Mouse (Mus musculus): Measurements from ENCODE around the gene Olfr98. TPM values are rescaled to one million over a fixed set of nuclear protein-coding genes. Genes with fewer than 3 reads are reported as not detected.
"Not testable (repeated sequence)": the region's sequence is repeated elsewhere in the genome, so short reads cannot be mapped to it uniquely, and the experiment has no call there.

Olfr98 gene
- polyA plus RNA-seq, 1 experiment, result not detected

- 65% methylated on average over 3 of the region's 3 CpGs for WGBS
- TF ChIP-seq CTCF (IDR thresholded peaks at IDR 0.05; ENCODE audit: borderline replicate concordance, control insufficient read depth, extremely low read depth, insufficient read depth, low read length, poor library complexity), result no peak
- no peak for TF ChIP-seq POLR2A (IDR thresholded peaks at IDR 0.05; ENCODE audit: control insufficient read depth, extremely low read depth, insufficient read depth, low read length, poor library complexity)
- no peak for DNase-seq
Observed at GRCm38 (mm10) chr17:37242198-37242597, 21.4 kb downstream of the Olfr98 start.

GRCm38 (mm10) chr17:37237230-37237629 lies 26.3 kb downstream of the Olfr98 start, which contains the start of gene Olfr97:
Gene Olfr97, minus strand, starts transcription at chr17:37237330.
- H3K27ac ChIP-seq (ENCODE audit: control insufficient read depth, insufficient read depth, low read length); H3K4me3 ChIP-seq (ENCODE audit: control insufficient read depth, insufficient read depth, low read length); DNase-seq; H3K36me3 ChIP-seq (ENCODE audit: control insufficient read depth, insufficient read depth, low read length); H3K4me1 ChIP-seq (replicated peaks; ENCODE audit: control insufficient read depth, insufficient read depth, low read length); H3K27me3 ChIP-seq (ENCODE audit: control insufficient read depth, insufficient read depth, low read length): not testable (repeated sequence)
- WGBS, result 94% methylated on average over 2 of the region's 2 CpGs

More at GRCm38 (mm10) chr17:37242198-37242597, 21.4 kb downstream of the Olfr98 start:
- Histone ChIP-seq H3K27ac (ENCODE audit: control insufficient read depth, insufficient read depth, low read length) (no peak overlapping the region), H3K4me3 (ENCODE audit: control insufficient read depth, insufficient read depth, low read length) (no peak overlapping the region), H3K4me1 (replicated peaks; ENCODE audit: control insufficient read depth, insufficient read depth, low read length) (no peaks in the 10 kb centered on the region), H3K36me3 (ENCODE audit: control insufficient read depth, insufficient read depth, low read length) (no peaks in the 10 kb centered on the region), H3K27me3 (ENCODE audit: control insufficient read depth, insufficient read depth, low read length) (no peaks in the 10 kb centered on the region)

DNA sequence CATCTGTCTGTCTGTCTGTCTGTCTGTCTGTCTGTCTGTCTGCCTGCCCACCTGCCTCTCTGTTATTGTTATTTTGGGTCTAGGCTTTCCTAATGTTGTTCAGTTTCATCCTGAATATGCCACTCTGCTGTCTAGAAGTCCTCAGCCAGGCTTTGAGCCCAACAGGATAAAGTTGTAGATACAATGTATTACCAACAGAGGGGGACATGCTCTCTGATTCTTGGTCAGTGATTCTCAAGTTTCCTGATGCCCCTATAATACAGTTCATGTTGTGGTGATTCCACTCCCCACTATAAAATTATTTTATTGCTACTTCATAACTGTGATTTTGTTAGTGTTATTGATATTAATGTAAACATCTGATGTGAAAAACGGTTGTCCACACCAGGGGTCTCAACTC lies 41.7 kb downstream of the Olfr98 start:
- WGBS, result 31% methylated on average over 1 of the region's 1 CpGs
- no peak for TF ChIP-seq CTCF (IDR thresholded peaks at IDR 0.05; ENCODE audit: borderline replicate concordance, control insufficient read depth, extremely low read depth, insufficient read depth, low read length, poor library complexity)
- TF ChIP-seq POLR2A (IDR thresholded peaks at IDR 0.05; ENCODE audit: control insufficient read depth, extremely low read depth, insufficient read depth, low read length, poor library complexity), result no peak
- no peak overlapping the region for H3K27ac ChIP-seq (ENCODE audit: control insufficient read depth, insufficient read depth, low read length)
- H3K36me3 ChIP-seq (ENCODE audit: control insufficient read depth, insufficient read depth, low read length), result no peaks in the 10 kb centered on the region
- no peak for DNase-seq
- H3K27me3 ChIP-seq (ENCODE audit: control insufficient read depth, insufficient read depth, low read length), result no peaks in the 10 kb centered on the region
- H3K4me1 ChIP-seq (replicated peaks; ENCODE audit: control insufficient read depth, insufficient read depth, low read length), result no peaks in the 10 kb centered on the region
- no peak overlapping the region for H3K4me3 ChIP-seq (ENCODE audit: control insufficient read depth, insufficient read depth, low read length)

DNA sequence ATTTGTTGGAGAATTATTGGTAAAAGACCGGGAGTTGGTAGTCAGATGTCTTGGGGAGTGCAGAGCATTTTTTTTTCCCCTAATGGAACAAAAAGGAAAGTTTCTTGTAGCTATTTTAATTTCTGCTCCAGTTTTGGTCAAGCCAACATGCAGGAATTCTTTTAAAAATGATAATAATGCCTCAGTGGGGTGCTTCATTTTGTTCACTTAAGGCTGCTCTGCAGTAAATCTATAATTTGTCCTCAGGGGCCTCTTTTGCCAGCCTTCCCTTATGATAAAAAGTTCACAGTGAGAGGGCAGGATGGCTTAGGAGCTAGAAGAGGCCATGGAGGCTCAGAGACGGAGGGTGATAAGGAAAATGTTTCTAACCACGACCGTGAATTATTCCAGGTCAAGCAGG lies 43.7 kb downstream of the Olfr98 start, which contains the start of gene Olfr96:
Olfr96 (plus strand) TSS at position 301 of the 400 bp plus-strand sequence.
- H3K27me3 ChIP-seq (ENCODE audit: control insufficient read depth, insufficient read depth, low read length), result no peaks in the 10 kb centered on the region
- H3K36me3 ChIP-seq (ENCODE audit: control insufficient read depth, insufficient read depth, low read length), result no peaks in the 10 kb centered on the region
- no peak for DNase-seq
- no peak within 1 kb of the TSS for H3K27ac ChIP-seq (ENCODE audit: control insufficient read depth, insufficient read depth, low read length)
- H3K4me3 ChIP-seq (ENCODE audit: control insufficient read depth, insufficient read depth, low read length), result no peak within 1 kb of the TSS
- 64% methylated on average over 4 of the region's 4 CpGs for WGBS
- H3K4me1 ChIP-seq (replicated peaks; ENCODE audit: control insufficient read depth, insufficient read depth, low read length), result no peaks in the 10 kb centered on the region
- TF ChIP-seq POLR2A (IDR thresholded peaks at IDR 0.05; ENCODE audit: control insufficient read depth, extremely low read depth, insufficient read depth, low read length, poor library complexity), result no peak
- TF ChIP-seq CTCF (IDR thresholded peaks at IDR 0.05; ENCODE audit: borderline replicate concordance, control insufficient read depth, extremely low read depth, insufficient read depth, low read length, poor library complexity), result no peak

DNA sequence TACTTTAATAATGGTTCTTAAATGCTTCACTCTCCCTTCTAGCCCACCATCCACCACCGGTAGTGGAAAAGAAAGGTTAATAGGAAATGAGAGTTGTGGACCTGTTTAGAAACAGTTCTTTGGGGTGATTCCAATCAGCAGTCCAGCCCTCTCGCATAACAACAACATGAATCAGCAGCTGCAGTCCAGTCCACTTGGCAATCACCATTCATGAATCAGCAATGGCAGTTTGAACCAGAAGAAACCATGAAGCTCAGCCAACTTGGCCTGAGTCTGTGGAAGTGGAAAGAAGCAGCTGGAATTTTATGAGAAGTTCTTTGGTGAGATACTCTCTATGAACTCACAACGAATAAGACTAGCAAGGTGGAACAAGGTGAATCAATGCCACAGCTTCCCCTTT lies 45.1 kb downstream of the Olfr98 start:
- TF ChIP-seq POLR2A (IDR thresholded peaks at IDR 0.05; ENCODE audit: control insufficient read depth, extremely low read depth, insufficient read depth, low read length, poor library complexity) (no peak), CTCF (IDR thresholded peaks at IDR 0.05; ENCODE audit: borderline replicate concordance, control insufficient read depth, extremely low read depth, insufficient read depth, low read length, poor library complexity) (no peak)
- Histone ChIP-seq H3K27ac (ENCODE audit: control insufficient read depth, insufficient read depth, low read length) (no peak overlapping the region), H3K4me3 (ENCODE audit: control insufficient read depth, insufficient read depth, low read length) (no peak overlapping the region), H3K4me1 (replicated peaks; ENCODE audit: control insufficient read depth, insufficient read depth, low read length) (no peaks in the 10 kb centered on the region), H3K27me3 (ENCODE audit: control insufficient read depth, insufficient read depth, low read length) (no peaks in the 10 kb centered on the region), H3K36me3 (ENCODE audit: control insufficient read depth, insufficient read depth, low read length) (no peaks in the 10 kb centered on the region)
- no peak for DNase-seq
- 71% methylated on average over 3 of the region's 3 CpGs for WGBS

- Histone ChIP-seq H3K36me3 (ENCODE audit: control insufficient read depth, insufficient read depth, low read length) (no peaks in the 10 kb centered on the region), H3K27me3 (ENCODE audit: control insufficient read depth, insufficient read depth, low read length) (no peaks in the 10 kb centered on the region; the same call in 1 of the 2 replicates), H3K4me1 (replicated peaks; ENCODE audit: control insufficient read depth, insufficient read depth, low read length) (no peaks in the 10 kb centered on the region; the same call in 1 of the 2 replicates), H3K4me3 (ENCODE audit: control insufficient read depth, insufficient read depth, low read length) (no peak within 1 kb of the TSS), H3K27ac (ENCODE audit: control insufficient read depth, insufficient read depth, low read length) (no peak within 1 kb of the TSS)
- no peak for TF ChIP-seq CTCF (IDR thresholded peaks at IDR 0.05; ENCODE audit: borderline replicate concordance, control insufficient read depth, extremely low read depth, insufficient read depth, low read length, poor library complexity)
- TF ChIP-seq POLR2A (IDR thresholded peaks at IDR 0.05; ENCODE audit: control insufficient read depth, extremely low read depth, insufficient read depth, low read length, poor library complexity), result no peak
- no peak for DNase-seq
- WGBS, result 73% methylated on average over 3 of the region's 3 CpGs
Observed at GRCm38 (mm10) chr17:37213018-37213417, 50.5 kb downstream of the Olfr98 start, which contains the start of gene Olfr95. Gene Olfr95, minus strand, starts transcription at chr17:37213118.

Other genes with a start within 250 kb of the Olfr98 start
- gene Mog, start 240.4 kb downstream of the Olfr98 start, polyA plus RNA-seq (2012; rRNA removed), result not detected in 2 replicates
- 124 and 135 TPM in 2 replicates for gene Gabbr1, start 217.8 kb downstream of the Olfr98 start, polyA plus RNA-seq (2012; rRNA removed)
- not detected in 2 replicates for gene Olfr90, start 175.2 kb downstream of the Olfr98 start, polyA plus RNA-seq (2012; rRNA removed)
- gene Olfr91, start 165.5 kb downstream of the Olfr98 start, polyA plus RNA-seq (2012; rRNA removed), result not detected in 2 replicates
- not detected in 2 replicates for gene Olfr92, start 143.7 kb downstream of the Olfr98 start, polyA plus RNA-seq (2012; rRNA removed)
- 0.09 TPM in 1 of 2 replicates, not detected in the other for gene Olfr93, start 102.3 kb downstream of the Olfr98 start, polyA plus RNA-seq (2012; rRNA removed)
- gene Ubd, start 69.9 kb downstream of the Olfr98 start, polyA plus RNA-seq (2012; rRNA removed), result 34.0 and 39.1 TPM in 2 replicates
- not detected in 2 replicates for gene Olfr94, start 62.8 kb downstream of the Olfr98 start, polyA plus RNA-seq (2012; rRNA removed)
- gene Olfr95, start 50.6 kb downstream of the Olfr98 start, polyA plus RNA-seq (2012; rRNA removed), result 0.03 TPM in 1 of 2 replicates, not detected in the other
- not detected in 2 replicates for gene Olfr96, start 43.6 kb downstream of the Olfr98 start, polyA plus RNA-seq (2012; rRNA removed)
- gene Olfr97, start 26.4 kb downstream of the Olfr98 start, polyA plus RNA-seq (2012; rRNA removed), result not detected in 2 replicates
- 24.2 and 24.3 TPM in 2 replicates for gene H2-M3, start 6.5 kb upstream of the Olfr98 start, polyA plus RNA-seq (2012; rRNA removed)
- not detected in 2 replicates for gene Olfr99, start 19.7 kb upstream of the Olfr98 start, polyA plus RNA-seq (2012; rRNA removed)
- not detected in 2 replicates for gene Olfr101, start 40.6 kb upstream of the Olfr98 start, polyA plus RNA-seq (2012; rRNA removed)
- gene Olfr102, start 53.3 kb upstream of the Olfr98 start, polyA plus RNA-seq (2012; rRNA removed), result 0.19 TPM in 1 of 2 replicates, not detected in the other
- gene Olfr103, start 75.9 kb upstream of the Olfr98 start, polyA plus RNA-seq (2012; rRNA removed), result not detected in 2 replicates
- not detected in 2 replicates for gene Olfr104-ps, start 95.8 kb upstream of the Olfr98 start, polyA plus RNA-seq (2012; rRNA removed)
- gene Olfr105-ps, start 115.3 kb upstream of the Olfr98 start, polyA plus RNA-seq (2012; rRNA removed), result not detected in 2 replicates
- gene Olfr106-ps, start 126.6 kb upstream of the Olfr98 start, polyA plus RNA-seq (2012; rRNA removed), result not detected in 2 replicates
- not detected in 2 replicates for gene Olfr107, start 135.5 kb upstream of the Olfr98 start, polyA plus RNA-seq (2012; rRNA removed)
- gene Olfr108, start 181.7 kb upstream of the Olfr98 start, polyA plus RNA-seq (2012; rRNA removed), result not detected in 2 replicates
- gene Olfr109, start 195.2 kb upstream of the Olfr98 start, polyA plus RNA-seq (2012; rRNA removed), result not detected in 2 replicates
- gene H2-M2, start 219.8 kb upstream of the Olfr98 start, polyA plus RNA-seq (2012; rRNA removed), result 20.8 and 24.8 TPM in 2 replicates
- gene Olfr110, start 228.7 kb upstream of the Olfr98 start, polyA plus RNA-seq (2012; rRNA removed), result 0.24 and 0.77 TPM in 2 replicates
- 2.5 and 3.4 TPM in 2 replicates for gene Olfr111, start 244.3 kb upstream of the Olfr98 start, polyA plus RNA-seq (2012; rRNA removed)